Mouse (Mus musculus) liver, adult (tissue): ENCODE results near the gene Krt12.

Source experiments
- GATA4 ChIP-seq: IDR thresholded peaks from 2 replicates; pipeline ENCODE4 v1.6.1; 2014; ENCODE audit warnings: mild to moderate bottlenecking, low read length; ENCODE audit not compliant: insufficient replicate concordance

The Krt12 gene

DNA sequence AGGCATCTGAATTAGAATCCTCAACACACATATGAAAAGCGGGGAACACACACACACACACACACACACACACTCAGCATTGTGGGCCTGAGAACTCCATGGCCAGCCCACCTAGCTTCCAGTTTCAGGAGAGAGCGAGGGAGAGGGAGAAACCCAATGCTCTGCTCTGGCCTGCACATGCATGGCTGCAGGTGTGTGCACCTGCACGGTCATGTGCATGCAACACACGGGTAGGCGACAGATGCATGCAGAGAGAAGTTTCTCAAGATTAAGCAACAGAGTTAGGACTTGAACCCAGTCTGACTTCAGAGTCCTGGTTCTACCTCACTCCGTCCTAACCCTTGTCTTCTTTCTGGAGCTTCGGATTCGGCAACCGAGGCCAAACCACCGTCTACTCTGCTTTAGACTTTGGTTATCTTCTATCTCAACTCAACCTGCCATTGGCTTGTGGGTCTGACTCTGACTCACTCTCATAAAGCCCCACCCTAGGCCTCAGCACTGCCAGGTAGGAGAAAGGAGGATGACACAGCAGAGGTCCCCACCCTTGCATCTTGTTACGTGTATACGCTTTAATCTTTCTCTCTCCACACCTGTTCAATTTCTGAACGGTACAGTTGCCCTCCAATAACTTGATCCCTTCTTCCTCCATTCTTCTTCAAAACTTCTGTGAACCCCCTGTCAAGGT is 7.5 kb downstream of the Krt12 start:
- TF ChIP-seq GATA4: no peak

DNA sequence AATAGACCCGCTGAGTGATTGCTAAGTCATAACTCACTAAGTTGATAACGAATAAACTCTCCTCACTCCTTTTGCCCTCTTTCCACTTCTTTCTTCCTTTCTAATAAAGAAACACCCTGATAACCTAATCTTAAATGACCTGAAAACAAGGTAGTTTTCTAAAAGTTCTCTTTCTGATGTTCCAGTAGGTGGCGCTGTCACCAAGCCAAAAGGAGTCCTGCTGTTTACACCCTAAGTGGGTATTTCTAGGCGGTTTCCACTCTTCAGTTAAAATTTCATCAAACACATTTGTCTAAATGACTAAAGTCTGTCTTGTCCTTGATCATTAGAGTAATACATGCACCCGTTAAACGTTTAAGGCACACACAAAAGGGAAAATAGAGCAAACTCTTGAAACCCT is 8.8 kb downstream of the Krt12 start:
- no peak for TF ChIP-seq GATA4

DNA sequence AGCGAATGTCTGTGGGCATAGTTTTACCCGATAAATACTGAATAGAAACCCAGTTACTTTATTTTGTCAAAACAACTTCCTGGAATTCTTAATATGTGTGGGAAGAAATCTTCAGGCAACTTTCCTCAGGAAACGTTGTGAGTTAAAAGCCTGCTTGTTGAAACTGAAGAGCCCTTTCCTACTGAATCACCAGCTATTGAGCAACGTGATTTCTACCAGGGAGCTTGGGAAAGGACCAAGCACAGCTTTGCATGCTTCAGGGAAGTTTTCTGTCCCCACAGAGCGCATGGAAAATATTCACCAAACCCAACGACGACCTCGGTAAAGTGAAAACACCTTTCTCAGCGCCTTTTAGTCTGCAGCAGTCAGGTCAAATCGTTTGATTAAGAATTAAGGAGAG is 15.9 kb downstream of the Krt12 start:
- no peak for TF ChIP-seq GATA4

DNA sequence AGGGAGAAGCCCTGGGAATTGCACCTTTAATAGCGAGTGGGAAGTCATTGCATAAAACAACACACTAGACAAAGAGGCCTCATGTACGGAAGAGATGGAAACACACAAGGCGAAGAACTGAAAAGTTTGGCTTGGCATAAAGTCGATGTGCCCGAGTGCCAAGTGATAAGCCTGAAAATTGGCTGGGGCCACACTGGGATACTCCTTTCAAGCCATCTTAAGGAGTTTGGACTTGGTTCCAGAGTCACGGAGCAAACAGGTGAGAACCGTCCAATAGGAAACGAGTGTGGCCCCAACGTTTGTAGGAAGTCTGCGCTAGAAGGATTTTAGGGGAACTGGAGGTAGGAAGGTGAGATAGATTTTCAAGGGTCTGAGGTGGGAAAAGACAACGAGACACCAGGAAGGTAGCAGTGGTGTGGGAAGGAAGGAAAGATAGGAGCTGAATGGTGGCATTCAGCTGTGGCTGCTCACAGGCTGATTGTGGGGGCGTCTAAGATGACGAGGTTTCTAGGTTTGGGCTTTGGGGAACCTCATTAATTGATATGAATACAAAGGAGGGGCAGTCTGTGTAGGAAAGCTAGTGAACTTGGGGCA is 22.0 kb downstream of the Krt12 start:
- TF ChIP-seq GATA4: no peak

DNA sequence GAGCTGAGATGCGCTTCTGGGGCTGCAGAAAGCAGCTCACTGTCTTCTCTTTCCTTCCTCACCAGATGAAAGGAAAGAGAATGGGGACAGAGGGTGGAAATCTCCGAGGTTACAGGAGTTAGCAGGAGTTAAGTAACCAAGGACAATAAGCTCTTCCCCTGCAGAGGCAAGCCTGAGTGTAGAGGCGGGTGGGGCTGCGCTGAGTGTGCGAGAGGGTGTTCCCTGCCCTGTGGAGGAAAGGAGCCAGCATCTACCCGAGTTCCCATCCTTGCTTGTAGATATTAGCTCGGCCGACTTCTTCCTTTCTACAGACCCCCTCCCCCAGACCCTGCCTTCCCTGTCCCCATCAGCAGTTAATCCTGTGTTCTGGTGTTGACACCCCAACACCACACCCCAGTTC is 23.2 kb downstream of the Krt12 start:
- no peak for TF ChIP-seq GATA4

DNA sequence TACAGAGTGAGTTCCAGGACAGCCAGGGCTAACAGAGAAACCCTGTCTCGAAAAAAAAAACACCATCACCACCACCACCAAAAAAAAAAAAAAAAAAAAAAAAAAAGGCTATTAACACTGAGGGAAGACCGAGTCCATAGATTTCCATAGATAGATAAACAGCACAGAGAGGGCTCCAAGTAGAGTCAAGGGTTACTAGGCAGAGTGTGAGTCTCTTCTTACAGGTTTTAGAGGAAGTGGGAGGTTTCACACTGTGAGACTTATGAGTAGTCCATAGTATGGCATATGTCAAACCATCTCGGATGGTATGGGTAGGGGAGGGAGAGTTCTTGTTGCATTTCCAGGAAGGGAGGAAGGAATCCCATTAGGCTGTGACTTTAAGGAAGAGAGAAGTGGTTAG is 24.0 kb downstream of the Krt12 start:
- TF ChIP-seq GATA4: no peak

DNA sequence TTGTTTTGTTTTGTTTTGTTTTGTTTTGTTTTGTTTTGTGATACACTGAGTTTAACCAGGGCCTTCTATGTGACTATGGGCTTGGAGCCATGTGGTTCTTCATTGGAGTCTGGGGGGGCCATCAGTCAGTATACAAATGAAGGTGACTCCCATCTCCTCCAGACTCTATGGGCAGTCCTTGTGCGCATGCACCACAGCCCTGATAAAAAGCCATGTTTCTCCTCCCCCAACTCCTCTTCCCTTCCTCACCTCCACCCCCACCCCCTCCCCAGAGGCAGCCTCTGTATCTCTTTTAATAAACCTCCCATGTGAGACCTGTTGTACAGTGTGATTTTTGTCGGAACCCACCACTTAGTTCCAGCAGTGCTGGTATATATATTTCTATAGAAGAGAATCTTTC is 25.4 kb downstream of the Krt12 start:
- no peak for TF ChIP-seq GATA4

DNA sequence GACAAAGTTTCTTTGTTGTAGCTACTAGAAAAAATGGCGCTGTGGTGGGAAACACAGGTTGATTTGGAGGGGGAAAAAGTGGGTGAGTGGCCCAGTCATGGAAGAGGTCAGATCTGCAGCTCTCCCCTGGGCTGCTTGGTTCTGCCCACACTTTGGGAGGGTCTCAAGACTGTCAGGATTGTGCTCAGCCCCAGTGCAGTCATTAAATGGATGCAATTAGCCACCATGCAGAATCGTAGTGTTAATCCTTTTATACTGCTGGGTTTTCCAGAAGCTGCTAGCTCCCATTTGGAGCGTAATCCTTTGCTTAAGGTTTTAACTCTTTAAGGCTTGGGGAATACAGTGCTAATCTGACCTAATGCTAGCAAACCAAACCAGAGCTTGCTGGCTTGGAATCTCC is 26.0 kb downstream of the Krt12 start:
- no peak for TF ChIP-seq GATA4

DNA sequence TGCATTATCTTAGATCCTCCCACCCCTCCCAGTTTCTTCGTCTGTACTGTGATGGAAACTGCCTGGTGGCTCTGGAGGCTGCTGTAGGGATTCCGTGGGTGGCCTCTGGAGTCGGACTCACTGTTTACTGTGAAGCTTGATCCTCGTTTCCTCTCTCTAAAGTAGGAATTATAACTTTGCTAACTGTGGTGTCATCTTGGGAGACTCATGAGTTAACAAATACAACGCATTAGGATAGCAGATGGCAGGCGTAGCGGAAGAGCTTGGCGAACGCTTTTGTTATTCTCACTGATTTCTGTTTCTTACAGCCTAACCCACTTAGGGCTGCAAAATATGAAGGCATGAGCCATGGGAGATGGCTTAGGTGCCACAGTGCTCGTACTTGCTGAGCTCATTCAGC is 29.6 kb downstream of the Krt12 start:
- TF ChIP-seq GATA4: no peak

DNA sequence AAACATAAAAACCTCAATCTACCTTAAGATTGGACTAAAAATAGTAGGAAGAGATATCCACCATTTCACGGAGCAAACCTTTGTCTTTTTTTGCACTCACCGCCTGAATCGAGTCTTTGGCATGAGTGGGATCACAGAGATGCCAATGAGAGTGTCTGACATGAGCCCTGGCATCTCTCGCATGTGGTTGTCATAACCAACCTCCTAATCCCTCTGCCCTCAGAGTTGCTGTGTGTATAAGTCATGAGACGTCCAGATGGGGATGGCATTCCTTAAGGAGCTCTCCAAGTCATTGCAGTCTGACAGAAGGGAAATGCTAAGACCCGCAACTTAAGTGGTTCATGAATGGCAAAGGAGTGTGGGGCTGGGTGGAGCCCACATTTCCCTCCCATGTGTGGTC is 30.7 kb downstream of the Krt12 start:
- no peak for TF ChIP-seq GATA4

DNA sequence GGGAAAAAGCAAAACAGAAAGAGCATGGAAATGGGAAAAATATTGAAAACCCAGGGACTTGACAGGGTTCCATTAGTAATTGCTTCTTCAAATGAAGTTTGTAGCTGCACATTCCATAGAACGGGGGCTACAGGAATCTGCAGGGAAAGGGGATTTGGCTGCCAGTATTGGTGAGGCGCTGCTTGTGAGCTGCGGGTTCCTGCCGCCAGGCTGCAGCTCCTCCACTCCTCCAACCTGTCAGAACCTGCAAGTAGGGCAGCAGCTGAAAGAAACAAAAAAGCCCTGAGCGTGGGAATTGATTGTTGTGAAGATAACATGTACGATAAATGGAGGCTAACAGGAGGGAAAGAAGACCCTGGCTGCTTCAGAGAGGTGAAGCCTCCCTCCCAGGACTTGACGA is 31.2 kb downstream of the Krt12 start:
- no peak for TF ChIP-seq GATA4

DNA sequence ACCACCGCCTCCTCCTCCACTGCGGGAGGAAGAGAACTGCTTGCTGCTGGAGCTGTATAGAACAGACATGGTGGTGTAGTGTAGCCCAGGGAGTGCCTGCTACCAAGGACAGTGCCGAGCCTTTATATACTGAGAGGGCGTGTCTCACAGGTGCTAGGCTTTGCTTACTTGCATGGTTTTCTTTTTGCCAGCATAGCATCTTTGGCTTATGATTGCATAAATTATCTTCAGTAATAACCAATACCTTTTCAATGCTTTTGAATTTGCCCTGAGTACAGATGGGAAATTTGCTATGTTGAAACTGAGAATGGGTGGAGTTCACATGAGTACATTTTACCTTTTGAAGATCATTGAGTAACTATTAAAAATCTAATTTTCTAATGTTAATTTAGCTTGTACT is 32.8 kb downstream of the Krt12 start, which contains the start of gene Krt10:
Gene Krt10, minus strand, starts transcription at position 101 of the 400 bp plus-strand sequence.
- TF ChIP-seq GATA4: no peak

DNA sequence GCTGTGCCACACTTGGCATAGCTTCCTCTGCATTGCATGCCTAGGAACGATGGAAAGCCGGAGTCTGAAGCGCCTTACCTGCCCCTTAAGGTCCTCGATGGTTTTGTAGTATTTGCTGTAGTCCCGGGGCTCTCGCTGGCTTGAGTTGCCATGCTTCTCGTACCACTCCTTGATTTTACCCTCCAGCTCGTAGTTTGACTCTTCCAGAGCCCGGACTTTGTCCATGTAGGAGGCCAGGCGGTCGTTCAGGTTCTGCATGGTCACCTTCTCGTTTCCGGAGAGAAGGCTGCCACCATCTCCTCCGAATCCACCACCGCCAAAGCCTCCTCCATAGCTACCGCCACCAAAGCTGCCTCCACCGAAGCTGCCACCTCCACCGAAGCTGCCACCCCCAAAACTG is 33.4 kb downstream of the Krt12 start:
- TF ChIP-seq GATA4: no peak

DNA sequence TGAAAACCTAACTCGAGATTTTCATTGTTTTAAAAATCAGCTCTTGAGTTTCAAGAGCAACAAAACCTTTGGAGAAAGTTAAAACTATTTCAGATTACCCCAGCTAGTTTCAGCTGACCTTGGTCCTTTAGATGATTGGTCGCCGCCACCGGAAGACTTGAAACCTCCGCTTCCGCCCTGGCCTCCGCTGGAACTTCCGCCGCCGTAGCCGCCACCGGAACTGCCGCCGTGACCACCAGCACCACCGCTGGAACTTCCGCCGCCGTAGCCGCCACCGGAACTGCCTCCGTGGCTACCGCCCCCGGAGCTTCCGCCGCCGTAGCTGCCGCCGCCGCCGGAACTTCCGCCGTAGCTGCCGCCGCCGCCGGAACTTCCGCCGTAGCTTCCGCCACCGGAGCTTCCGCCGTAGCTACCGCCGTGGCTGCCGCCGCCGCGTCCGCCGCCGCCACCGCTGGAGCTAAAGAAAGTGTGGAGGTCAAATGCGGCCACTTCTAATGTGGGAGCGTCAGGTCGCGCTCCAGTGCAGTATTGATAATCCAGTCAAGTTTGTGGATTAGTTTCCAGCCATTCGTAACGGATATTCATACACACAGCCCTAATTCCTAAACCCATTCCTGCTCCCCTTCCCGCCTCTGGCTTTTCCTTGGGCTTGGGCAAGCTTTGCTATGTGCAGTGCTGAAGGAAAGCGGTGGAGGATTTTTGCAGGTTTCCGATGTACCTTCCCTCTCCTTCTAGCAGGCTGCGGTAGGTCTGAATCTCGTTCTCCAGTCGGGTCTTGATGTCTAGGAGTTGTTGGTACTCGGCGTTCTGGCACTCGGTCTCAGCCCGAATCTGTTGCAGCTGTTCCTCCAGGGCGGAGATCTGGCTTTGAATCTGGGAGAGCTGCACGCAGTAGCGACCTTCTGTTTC is 36.0 kb downstream of the Krt12 start:
- TF ChIP-seq GATA4: no peak

DNA sequence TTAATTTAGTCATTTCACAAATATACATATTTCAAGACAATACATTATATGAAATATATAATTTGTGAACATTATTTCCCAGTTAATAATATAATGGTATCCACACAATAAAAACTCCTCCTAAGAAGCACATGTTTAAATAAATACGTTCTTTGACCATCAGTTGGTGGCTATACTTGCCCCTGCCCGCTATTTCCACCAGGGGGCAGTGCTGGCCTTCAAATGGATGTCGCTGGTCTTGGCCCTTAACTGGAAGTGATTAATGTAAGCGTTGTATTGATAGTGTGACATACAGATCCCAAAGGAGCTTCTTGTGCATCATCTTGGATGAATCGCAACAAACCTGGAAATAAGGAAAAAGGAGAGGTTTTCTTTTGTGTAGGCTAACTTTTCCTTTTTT is 42.5 kb downstream of the Krt12 start:
- no peak for TF ChIP-seq GATA4

DNA sequence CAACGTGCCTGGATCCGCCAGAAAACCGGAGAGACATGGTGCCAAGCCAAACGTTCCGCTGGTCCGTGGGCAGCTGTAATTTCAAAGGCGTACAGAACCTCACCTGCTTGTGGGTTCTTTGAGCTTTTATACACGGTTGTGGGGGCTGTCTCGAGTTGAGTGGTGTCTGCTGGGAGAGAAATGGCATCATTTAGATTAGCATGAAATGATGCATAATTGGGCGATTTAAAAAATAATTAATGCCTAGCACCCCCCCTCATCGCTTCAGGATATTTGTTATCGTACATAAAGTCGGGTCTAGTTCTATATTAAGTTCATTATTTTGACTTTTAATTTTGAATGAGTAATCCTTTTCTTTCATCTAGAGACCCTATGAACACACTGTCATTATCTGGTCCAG is 47.3 kb downstream of the Krt12 start, which contains the start of gene Krt28:
Gene Krt28, minus strand, starts transcription at position 101 of the 400 bp plus-strand sequence.
- no peak for TF ChIP-seq GATA4

DNA sequence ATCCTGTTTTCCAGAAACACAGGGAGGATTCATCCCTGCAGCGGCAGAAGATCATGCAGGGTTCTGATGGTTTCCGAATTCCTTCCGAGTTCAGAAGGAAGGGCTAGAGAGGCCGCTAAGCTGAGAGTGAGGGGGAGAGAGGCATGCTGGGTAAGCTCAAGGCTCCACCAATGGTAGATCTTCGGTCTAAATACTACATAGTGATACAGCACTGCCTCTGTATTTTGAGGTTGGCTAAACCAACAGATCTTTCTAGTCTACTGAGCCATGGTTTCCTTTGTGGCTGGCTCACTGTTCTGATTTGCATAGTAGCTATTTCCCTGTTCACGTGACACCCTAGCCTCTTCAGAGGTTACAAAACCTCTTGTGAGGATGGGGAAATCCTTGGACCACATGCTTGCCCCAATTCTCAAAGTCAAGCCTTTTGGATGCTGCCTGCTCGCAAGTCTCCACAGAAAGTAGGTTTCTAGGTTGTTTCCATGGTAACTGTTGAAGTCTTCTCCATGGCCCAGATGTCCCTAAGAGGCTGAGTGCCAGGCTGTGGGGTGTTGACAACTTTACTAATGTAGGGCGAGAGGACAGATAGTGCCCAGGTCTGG is 52.1 kb downstream of the Krt12 start:
- no peak for TF ChIP-seq GATA4
